Mouse (Mus musculus): ENCODE measurements around the gene Slc13a3. TPM values are rescaled to one million over a fixed set of nuclear protein-coding genes. Genes with fewer than 3 reads are reported as not detected.

Gene Slc13a3
- total RNA-seq, 4 experiments from 2014 or later, result 17.7 to 21.1 (median 19.2) TPM

GRCm38 (mm10) chr2:165482003-165482402 is 9.0 kb upstream of the Slc13a3 start:
- no peak for DNase-seq (ENCODE audit: low spot score in 2 of 2)

DNA sequence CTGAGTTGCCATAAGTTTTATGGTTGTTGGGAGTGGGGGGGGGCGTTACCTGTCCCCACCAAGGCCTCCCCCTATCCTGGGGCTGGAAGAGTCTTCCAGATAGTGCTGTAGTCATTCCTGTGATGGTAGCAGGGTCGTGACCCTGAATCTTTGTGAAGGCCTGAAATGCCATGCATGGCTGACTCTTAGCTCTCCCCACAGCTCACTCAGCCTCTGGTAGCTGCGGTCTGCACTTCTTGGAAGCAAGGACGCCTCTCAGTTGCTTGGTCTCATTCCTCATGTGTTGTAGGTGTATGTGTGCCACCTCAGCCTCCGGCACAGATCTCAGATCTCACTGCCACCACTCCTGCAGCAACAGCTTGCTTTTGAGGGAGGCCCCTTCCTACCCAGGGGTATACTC is 2.8 kb upstream of the Slc13a3 start:
- DNase-seq (ENCODE audit: low spot score in 2 of 2), result no peak

DNA sequence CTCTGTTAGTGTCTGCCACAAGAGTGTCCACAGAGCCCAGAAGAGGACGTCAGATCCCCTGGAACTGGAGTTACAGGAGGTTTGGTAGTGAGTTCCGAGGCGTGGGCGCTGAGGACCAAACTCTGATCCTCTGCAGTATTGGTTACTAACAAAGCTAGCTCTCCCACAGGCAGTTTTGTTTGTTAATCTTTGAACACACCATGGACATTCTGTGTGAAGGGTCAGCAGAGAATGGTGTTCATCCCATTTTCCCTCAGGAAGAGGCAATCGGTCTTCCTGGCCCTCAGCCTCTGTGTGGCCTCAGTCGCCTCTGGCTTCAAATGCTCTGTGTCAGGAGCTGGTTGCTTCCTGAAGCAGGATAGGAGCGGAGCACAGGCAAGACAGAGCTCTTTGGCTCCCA is 2.4 kb upstream of the Slc13a3 start:
- DNase-seq (ENCODE audit: low spot score in 2 of 2), result no peak

DNA sequence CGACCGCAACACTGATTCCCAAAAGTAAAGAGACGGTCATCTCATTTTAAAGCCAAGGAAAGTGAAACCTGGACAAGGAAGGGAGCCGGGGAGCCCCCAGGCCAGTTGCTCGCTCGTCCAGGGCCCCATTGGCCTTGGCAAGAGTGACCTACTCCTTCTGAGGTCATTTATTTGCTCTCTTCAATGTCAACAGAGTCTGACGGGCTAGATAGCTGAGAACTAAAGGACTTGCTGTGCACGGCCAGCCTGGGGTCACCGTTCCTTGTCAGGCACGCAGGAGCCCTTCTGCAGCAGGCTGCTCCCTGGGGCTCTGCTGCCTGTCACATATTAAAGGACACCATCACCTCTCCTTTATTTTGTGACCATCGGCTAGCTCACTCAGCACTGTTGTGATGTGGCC is 1.1 kb downstream of the Slc13a3 start:
- no peak for DNase-seq (ENCODE audit: low spot score in 2 of 2)

GRCm38 (mm10) chr2:165470167-165470566 is 2.9 kb downstream of the Slc13a3 start:
- DNase-seq (ENCODE audit: low spot score in 2 of 2), result no peak

DNA sequence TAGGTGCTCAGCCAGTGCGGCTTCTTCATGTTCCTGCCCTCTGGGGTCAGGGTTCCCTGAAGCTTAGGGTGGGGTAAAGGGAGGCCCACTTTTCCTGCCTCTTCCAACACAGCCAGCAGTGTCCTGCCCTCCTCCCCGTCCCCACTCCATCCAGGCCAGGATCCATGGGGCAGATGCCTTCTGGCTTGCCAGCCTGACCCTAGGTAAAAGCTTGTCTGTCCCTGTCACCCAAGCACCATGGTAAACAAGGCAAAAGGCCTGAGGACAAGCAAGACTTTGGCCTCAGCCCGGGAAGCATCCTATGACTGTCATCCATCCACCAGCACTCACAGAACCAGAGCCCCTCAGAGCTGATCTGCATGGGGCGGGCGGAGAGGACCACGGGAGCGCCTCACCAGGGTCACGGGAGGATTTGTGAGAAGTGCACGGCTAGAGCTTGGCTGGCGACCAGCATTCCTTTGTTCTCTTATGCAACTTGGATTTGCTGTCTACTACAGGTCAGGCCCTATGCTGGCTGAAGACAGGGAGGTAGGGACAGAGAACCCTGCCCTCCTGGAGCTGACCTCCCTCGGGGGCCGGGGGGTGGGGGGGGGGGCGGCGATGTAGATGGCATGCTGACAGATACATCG is 5.1 kb downstream of the Slc13a3 start:
- DNase-seq (ENCODE audit: low spot score in 2 of 2), result no peak

DNA sequence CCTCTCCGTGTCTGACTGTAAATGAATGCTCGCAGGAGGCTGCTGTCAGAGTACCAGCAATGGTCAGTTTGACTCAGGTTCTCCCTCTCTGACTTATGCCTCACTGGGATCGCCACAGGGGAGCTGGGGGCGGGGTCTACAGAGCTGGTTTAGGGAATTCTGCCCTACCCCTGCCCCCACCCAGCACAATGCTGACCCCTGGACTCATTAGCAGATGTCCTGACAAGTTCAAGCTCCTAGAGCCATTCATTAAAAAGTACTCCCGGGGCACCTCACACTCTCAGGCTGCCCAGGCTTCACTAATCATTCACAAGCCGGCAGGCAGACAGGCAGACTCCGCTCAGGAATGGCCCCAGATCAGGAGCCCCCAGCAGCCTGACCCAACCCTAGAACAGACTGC is 13.4 kb downstream of the Slc13a3 start:
- DNase-seq (ENCODE audit: low spot score in 2 of 2), result no peak

GRCm38 (mm10) chr2:165458189-165458588 is 14.8 kb downstream of the Slc13a3 start:
- DNase-seq (ENCODE audit: low spot score in 2 of 2), result no peak

DNA sequence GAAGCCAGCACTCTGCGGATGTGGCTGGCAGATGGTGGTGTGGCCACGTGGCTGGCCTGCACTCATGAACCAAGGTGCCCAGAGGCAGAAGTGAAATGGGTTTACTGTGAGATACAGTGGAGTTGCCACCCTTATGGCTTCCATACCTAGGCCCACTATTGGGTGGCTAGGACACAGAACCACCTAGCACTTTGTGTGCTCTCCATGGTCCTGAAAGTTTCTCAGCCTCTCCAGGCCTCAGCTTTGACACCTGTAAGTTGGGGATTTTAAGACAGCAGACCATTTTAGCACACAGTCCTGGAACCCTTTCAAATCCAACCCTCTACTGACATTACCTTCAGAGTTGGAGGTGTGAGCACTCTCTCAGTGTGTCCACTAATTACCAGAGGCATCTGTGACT is 16.3 kb downstream of the Slc13a3 start:
- no peak for DNase-seq (ENCODE audit: low spot score in 2 of 2)

GRCm38 (mm10) chr2:165452730-165453693 is 20.0 kb downstream of the Slc13a3 start:
- no peak for DNase-seq (ENCODE audit: low spot score in 2 of 2)

DNA sequence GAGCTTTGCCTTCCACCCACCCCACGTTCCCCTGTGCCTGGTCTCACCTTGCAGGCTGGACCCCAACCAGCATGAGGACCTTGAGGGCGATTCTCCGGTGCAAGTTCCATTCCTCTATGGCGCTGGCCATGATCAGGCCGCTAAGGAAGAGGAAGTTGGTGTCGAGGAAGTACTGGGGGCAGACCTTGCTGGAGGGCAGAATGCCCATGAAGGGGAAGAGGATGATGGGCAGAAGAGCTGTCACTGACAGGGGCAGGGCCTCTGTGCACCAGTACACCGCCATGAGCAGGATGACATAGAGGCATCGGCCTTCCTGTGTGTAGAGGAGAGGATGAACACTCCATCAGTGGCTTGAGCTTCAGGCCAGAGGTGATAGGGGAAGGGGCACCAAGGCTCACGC is 24.6 kb downstream of the Slc13a3 start:
- DNase-seq (ENCODE audit: low spot score in 2 of 2), result no peak

DNA sequence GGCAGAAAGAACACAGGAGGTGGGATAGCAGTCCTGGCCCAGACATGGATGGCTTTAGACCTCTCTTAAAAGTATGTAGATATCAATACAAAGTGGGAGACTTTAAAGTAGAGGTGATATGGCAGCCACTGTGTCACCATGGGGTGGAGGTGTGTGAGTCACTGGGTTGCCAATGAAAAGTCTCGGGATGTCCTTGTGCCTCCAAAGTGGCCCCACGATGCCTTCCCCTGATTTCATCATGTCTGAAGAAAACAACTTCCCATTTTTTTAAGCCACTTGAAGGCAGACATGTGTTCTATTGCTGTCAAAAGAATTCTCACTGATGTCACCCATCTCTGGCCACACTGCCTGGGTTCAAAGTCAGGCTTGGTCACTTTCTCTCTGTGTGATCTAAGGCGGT is 28.2 kb downstream of the Slc13a3 start:
- DNase-seq (ENCODE audit: low spot score in 2 of 2), result no peak

DNA sequence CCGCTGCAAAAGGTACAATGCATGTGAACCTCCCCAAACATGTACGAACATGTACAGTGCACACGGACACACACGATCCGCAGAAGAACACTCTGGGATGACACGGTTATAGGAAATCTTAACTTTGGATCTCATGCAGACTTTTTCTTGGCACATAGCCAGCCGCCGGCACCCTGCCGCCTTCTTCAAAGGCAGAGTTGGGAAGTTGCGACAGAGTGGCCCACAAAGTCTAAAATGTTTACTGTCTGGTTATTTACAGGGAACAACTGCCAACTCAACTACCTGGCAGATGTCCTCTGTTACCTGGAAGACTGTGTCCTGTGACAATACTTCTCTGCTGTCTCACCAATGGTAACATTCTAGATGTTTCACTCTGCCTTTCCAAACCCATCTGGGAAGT is 30.0 kb downstream of the Slc13a3 start:
- no peak for DNase-seq (ENCODE audit: low spot score in 2 of 2)

DNA sequence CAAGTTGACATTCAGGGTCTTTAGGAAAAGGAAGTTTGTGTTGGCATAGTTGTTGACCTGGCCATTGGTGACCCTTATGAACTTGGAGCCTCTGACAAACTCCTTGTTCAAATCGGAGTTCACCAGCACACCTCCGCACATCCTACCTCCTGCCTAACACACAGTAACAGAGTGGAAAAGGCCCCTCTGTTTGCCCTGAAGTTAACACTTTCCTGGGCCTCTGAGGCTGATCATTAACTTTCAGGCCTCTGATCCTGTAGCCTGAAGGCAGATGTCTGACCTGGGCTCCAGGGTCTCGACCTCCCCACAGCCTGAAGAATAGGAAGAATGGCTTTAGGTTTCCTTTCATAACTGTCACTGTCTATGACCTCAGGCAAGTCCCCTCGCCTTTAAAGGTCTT is 31.4 kb downstream of the Slc13a3 start:
- no peak for DNase-seq (ENCODE audit: low spot score in 2 of 2)

- DNase-seq (ENCODE audit: low spot score in 2 of 2), result no peak
Measured at GRCm38 (mm10) chr2:165439613-165440012, 33.4 kb downstream of the Slc13a3 start.

GRCm38 (mm10) chr2:165438881-165439280 is 34.1 kb downstream of the Slc13a3 start:
- DNase-seq (ENCODE audit: low spot score in 2 of 2), result no peak

DNA sequence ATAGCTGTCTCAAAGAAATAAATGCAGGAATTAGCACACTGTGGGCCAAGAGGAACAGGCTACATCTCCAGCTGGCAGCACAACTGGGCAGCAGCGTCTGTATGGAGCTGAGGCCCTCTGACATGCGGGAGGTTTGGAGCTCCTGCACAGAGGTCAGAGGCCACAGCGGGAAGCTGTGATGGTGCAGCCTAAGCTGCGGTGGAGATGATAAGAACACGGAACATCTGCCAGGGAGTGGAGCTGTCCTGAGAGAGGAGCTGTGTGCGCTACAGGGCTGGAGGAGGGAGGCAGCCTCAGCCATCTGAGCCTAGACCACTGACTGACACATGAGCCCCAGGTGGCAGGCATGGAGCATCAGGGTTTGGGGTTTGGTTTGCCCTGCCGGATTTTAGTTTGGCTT is 44.3 kb downstream of the Slc13a3 start:
- no peak for DNase-seq (ENCODE audit: low spot score in 2 of 2)

GRCm38 (mm10) chr2:165420195-165420594 is 52.8 kb downstream of the Slc13a3 start:
- no peak for DNase-seq (ENCODE audit: low spot score in 2 of 2)

GRCm38 (mm10) chr2:165419670-165420111 is 53.3 kb downstream of the Slc13a3 start:
- peak in 1 of 2 experiments; percentile 30 for DNase-seq (ENCODE audit: low spot score in 2 of 2)

DNA sequence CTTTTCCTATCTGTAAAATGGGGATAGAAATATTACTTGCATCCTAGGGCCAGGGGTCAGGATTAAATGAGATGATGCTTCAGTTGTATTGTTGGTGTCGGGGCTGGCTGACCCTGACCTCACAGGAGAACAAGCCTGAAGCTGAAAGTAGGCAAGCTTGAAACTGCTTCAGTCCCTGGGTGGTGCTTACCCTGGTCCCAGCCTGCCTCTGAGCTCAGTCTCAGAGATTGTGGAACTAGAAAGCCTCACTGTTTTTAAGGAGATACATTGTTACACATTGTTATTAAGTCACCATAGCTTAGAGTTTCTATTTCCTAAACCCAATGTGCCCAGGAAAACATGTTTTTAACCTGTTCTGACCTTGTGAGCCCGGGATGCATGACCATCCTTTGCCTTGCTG is 54.5 kb downstream of the Slc13a3 start:
- no peak for DNase-seq (ENCODE audit: low spot score in 2 of 2)

GRCm38 (mm10) chr2:165417291-165417690 is 55.7 kb downstream of the Slc13a3 start:
- peak; percentile 68 to 74 for DNase-seq (ENCODE audit: low spot score in 2 of 2)

GRCm38 (mm10) chr2:165415795-165416194 is 57.2 kb downstream of the Slc13a3 start:
- DNase-seq (ENCODE audit: low spot score in 2 of 2), result no peak
